Mouse (Mus musculus) stomach, embryonic 16.5 days (tissue): ENCODE results near the gene Adamtsl5. TPM values are rescaled to one million over a fixed set of nuclear protein-coding genes. Genes with fewer than 3 reads are reported as not detected.

ENCODE experiments used
- ATAC-seq: fragments of 200-750 bp; cut with Nextera tagmentation; 2 replicates; pipeline ENCODE4 v1.8.0; 2017; ENCODE audit warnings: moderate number of reproducible peaks, moderate TSS enrichment; ENCODE audit not compliant: insufficient read depth, low FRiP score
- H3K27ac ChIP-seq: fragments of 300-500 bp; sonication (generic); 2 replicates; pipeline ENCODE4 v1.5.1; 2014; ENCODE audit warnings: low read length
- H3K27me3 ChIP-seq: fragments of 300-500 bp; sonication (generic); 2 replicates; pipeline ENCODE4 v1.6.1; 2014; ENCODE audit warnings: low read length, control low read depth, mixed read lengths; ENCODE audit not compliant: control insufficient read depth, insufficient read depth
- H3K36me3 ChIP-seq: fragments of 300-500 bp; sonication (generic); 2 replicates; pipeline ENCODE4 v1.6.1; 2014; ENCODE audit warnings: low read length; ENCODE audit not compliant: control insufficient read depth, insufficient read depth
- H3K4me1 ChIP-seq: fragments of 300-500 bp; sonication (generic); 2 replicates; pipeline ENCODE4 v1.6.1; 2014; ENCODE audit warnings: low read length, control low read depth, mixed read lengths; ENCODE audit not compliant: control insufficient read depth, insufficient read depth
- H3K4me2 ChIP-seq: fragments of 300-500 bp; sonication (generic); 2 replicates; pipeline ENCODE4 v1.6.1; 2014; ENCODE audit warnings: low read depth, low read length, mixed read lengths
- H3K4me3 ChIP-seq: fragments of 300-500 bp; sonication (generic); replicated peaks from 2 replicates; pipeline ENCODE4 v1.5.1; 2014; ENCODE audit warnings: mild to moderate bottlenecking, low read length
- H3K9ac ChIP-seq: fragments of 300-500 bp; sonication (generic); 2 replicates; pipeline ENCODE4 v1.6.1; 2014; ENCODE audit warnings: low read length
- H3K9me3 ChIP-seq: fragments of 300-500 bp; sonication (generic); replicated peaks from 2 replicates; pipeline ENCODE4 v1.6.1; 2016; ENCODE audit warnings: low read length, control low read depth; ENCODE audit not compliant: control insufficient read depth
- WGBS: fragments of 180-500 bp; shearing (Covaris S2); extraction: QIAGEN DNeasy Blood & Tissue Kit; methylation state at CpG from one replicate; pipeline ENCODE4 v1.1.7; 2014; 5-methylcytosine and 5-hydroxymethylcytosine counted together
- polyA plus RNA-seq: library from polyadenylated mRNA; unstranded; fragments of >200 nt; fragmentation: Nextera tagmentation; extraction: Ambion mirVana; gene quantifications from 2 replicates; pipeline ENCODE4 v1.2.1, GENCODE M21; 2015

Adamtsl5 gene
- polyA plus RNA-seq, 1 experiment from 2014 or later, result 22.0 TPM

GRCm38 (mm10) chr10:80365736-80366135, 17.5 kb upstream of the Adamtsl5 start:
- WGBS, result 73% methylated on average over 6 of the region's 6 CpGs
- Histone ChIP-seq H3K27ac (no peak overlapping the region), H3K36me3 (no peaks in the 10 kb centered on the region), H3K9me3 (no peaks in the 10 kb centered on the region), H3K4me1 (no peaks in the 10 kb centered on the region), H3K9ac (no peak overlapping the region), H3K27me3 (no peaks in the 10 kb centered on the region; the same call in 1 of the 2 replicates), H3K4me3 (no peak overlapping the region), H3K4me2 (no peak overlapping the region)
- no peak for ATAC-seq

- WGBS, result 44% methylated on average over 6 of the region's 6 CpGs
These were observed 15.5 kb upstream of the Adamtsl5 start for GRCm38 (mm10) chr10:80363734-80364133.

GRCm38 (mm10) chr10:80357994-80358639, 9.9 kb upstream of the Adamtsl5 start:
- no peaks in the 10 kb centered on the region for H3K9me3 ChIP-seq
- H3K4me2 ChIP-seq, result peak overlapping the region; percentile 51
- WGBS, result 8% methylated on average over 31 of the region's 31 CpGs
- peaks cover 22% of the 10 kb centered on the region for H3K4me1 ChIP-seq
- H3K36me3 ChIP-seq, result no peaks in the 10 kb centered on the region
- peak overlapping the region; percentile 33 for H3K4me3 ChIP-seq
- ATAC-seq, result peak; percentile 59
- peaks cover 45% of the 10 kb centered on the region for H3K27me3 ChIP-seq
- H3K27ac ChIP-seq, result no peak overlapping the region
- no peak overlapping the region for H3K9ac ChIP-seq

More at GRCm38 (mm10) chr10:80363734-80364133, 15.5 kb upstream of the Adamtsl5 start:
- Histone ChIP-seq H3K4me3 (no peak overlapping the region), H3K9me3 (no peaks in the 10 kb centered on the region), H3K9ac (no peak overlapping the region), H3K27me3 (peaks cover 1% of the 10 kb centered on the region), H3K4me1 (no peaks in the 10 kb centered on the region), H3K36me3 (no peaks in the 10 kb centered on the region), H3K27ac (no peak overlapping the region), H3K4me2 (no peak overlapping the region)
- no peak for ATAC-seq

GRCm38 (mm10) chr10:80357336-80357735, 9.1 kb upstream of the Adamtsl5 start:
- no peak overlapping the region for H3K27ac ChIP-seq
- H3K27me3 ChIP-seq, result peaks cover 49% of the 10 kb centered on the region
- H3K9me3 ChIP-seq, result no peaks in the 10 kb centered on the region
- 0 out of 2 replicates have a peak, but pooled peaks have one; percentile 22 for ATAC-seq
- WGBS, result 28% methylated on average over 7 of the region's 7 CpGs
- no peak overlapping the region for H3K4me3 ChIP-seq
- peak overlapping the region; percentile 51; the same call in 1 of the 2 replicates for H3K4me2 ChIP-seq
- peaks cover 22% of the 10 kb centered on the region for H3K4me1 ChIP-seq
- no peaks in the 10 kb centered on the region for H3K36me3 ChIP-seq
- no peak overlapping the region for H3K9ac ChIP-seq

- Histone ChIP-seq H3K27me3 (peaks cover 55% of the 10 kb centered on the region), H3K4me3 (peak overlapping the region; percentile 21), H3K4me1 (peaks cover 22% of the 10 kb centered on the region), H3K4me2 (peak overlapping the region; percentile 49), H3K36me3 (no peaks in the 10 kb centered on the region), H3K9ac (0 out of 2 replicates have a peak overlapping the region, but pooled peaks have one; percentile 7), H3K9me3 (no peaks in the 10 kb centered on the region), H3K27ac (no peak overlapping the region)
- 3% methylated on average over 34 of the region's 34 CpGs for WGBS
- ATAC-seq, result no peak
These were observed 8.5 kb upstream of the Adamtsl5 start for GRCm38 (mm10) chr10:80356737-80357136.

GRCm38 (mm10) chr10:80356001-80356682, 7.9 kb upstream of the Adamtsl5 start, which contains the start of gene Plk5:
Plk5 (plus strand) TSS chr10:80356459.
- Histone ChIP-seq H3K9ac (0 out of 2 replicates have a peak within 1 kb of the TSS, but pooled peaks have one; percentile 7), H3K4me2 (peak within 1 kb of the TSS; percentile 49)
- 2% methylated on average over 52 of the region's 53 CpGs for WGBS

GRCm38 (mm10) chr10:80355431-80355830, 7.2 kb upstream of the Adamtsl5 start:
- Histone ChIP-seq H3K9me3 (no peaks in the 10 kb centered on the region), H3K4me2 (no peak overlapping the region), H3K27ac (no peak overlapping the region), H3K4me1 (peaks cover 22% of the 10 kb centered on the region), H3K36me3 (no peaks in the 10 kb centered on the region), H3K27me3 (peaks cover 57% of the 10 kb centered on the region), H3K9ac (no peak overlapping the region), H3K4me3 (no peak overlapping the region)
- WGBS, result 13% methylated on average over 7 of the region's 9 CpGs
- no peak for ATAC-seq

More at GRCm38 (mm10) chr10:80356001-80356682, 7.9 kb upstream of the Adamtsl5 start, which contains the start of gene Plk5:
- ATAC-seq, result no peak
- no peak within 1 kb of the TSS for H3K27ac ChIP-seq
- peaks cover 57% of the 10 kb centered on the region for H3K27me3 ChIP-seq
- H3K4me1 ChIP-seq, result peaks cover 22% of the 10 kb centered on the region
- H3K9me3 ChIP-seq, result no peaks in the 10 kb centered on the region
- H3K36me3 ChIP-seq, result no peaks in the 10 kb centered on the region
- peak within 1 kb of the TSS; percentile 21 for H3K4me3 ChIP-seq

GRCm38 (mm10) chr10:80352727-80353126, 4.5 kb upstream of the Adamtsl5 start:
- peaks cover 36% of the 10 kb centered on the region for H3K4me1 ChIP-seq
- no peak overlapping the region for H3K27ac ChIP-seq
- no peak for ATAC-seq
- 56% methylated on average over 8 of the region's 8 CpGs for WGBS
- H3K4me3 ChIP-seq, result no peak overlapping the region
- H3K9me3 ChIP-seq, result no peaks in the 10 kb centered on the region
- no peak overlapping the region for H3K4me2 ChIP-seq
- no peaks in the 10 kb centered on the region for H3K36me3 ChIP-seq
- H3K9ac ChIP-seq, result no peak overlapping the region
- peaks cover 57% of the 10 kb centered on the region for H3K27me3 ChIP-seq

GRCm38 (mm10) chr10:80351896-80352295, 3.7 kb upstream of the Adamtsl5 start:
- Histone ChIP-seq H3K4me2 (no peak overlapping the region), H3K9ac (no peak overlapping the region; the same call in 1 of the 2 replicates), H3K4me1 (peaks cover 34% of the 10 kb centered on the region), H3K36me3 (no peaks in the 10 kb centered on the region), H3K4me3 (no peak overlapping the region), H3K9me3 (no peaks in the 10 kb centered on the region), H3K27ac (no peak overlapping the region), H3K27me3 (peaks cover 54% of the 10 kb centered on the region)
- ATAC-seq, result no peak
- 25% methylated on average over 11 of the region's 11 CpGs for WGBS
